Mouse (Mus musculus) embryonic facial prominence, embryonic 11.5 days (tissue): ENCODE measurements around the gene Tmem156. TPM values are rescaled to one million over a fixed set of nuclear protein-coding genes. Genes with fewer than 3 reads are reported as not detected.

ENCODE experiments used
- ATAC-seq: fragments of 200-750 bp; cut with Nextera tagmentation; replicated peaks from 2 replicates; pipeline ENCODE4 v1.8.0; 2017; ENCODE audit warnings: low read depth; ENCODE audit not compliant: insufficient number of reproducible peaks, low FRiP score, low TSS enrichment
- DNase-seq: peaks from one replicate; pipeline ENCODE4 v3.0.0-alpha.2; 2015; ENCODE audit warnings: low spot score
- H3K27ac ChIP-seq: fragments of 300-500 bp; sonication (generic); replicated peaks from 2 replicates; pipeline ENCODE4 v1.5.1; 2014; ENCODE audit warnings: mild to moderate bottlenecking, low read depth, low read length, control low read depth
- H3K27me3 ChIP-seq: fragments of 300-500 bp; sonication (generic); 2 replicates; pipeline ENCODE4 v1.6.1; 2014; ENCODE audit warnings: mild to moderate bottlenecking, low read length, moderate library complexity, mixed read lengths; ENCODE audit not compliant: control insufficient read depth, insufficient read depth
- H3K36me3 ChIP-seq: fragments of 300-500 bp; sonication (generic); replicated peaks from 2 replicates; pipeline ENCODE4 v1.6.1; 2014; ENCODE audit warnings: low read depth, mild to moderate bottlenecking, low read length, moderate library complexity, mixed read lengths; ENCODE audit not compliant: control insufficient read depth, insufficient read depth
- H3K4me1 ChIP-seq: fragments of 300-500 bp; sonication (generic); 2 replicates; pipeline ENCODE4 v1.6.1; 2014; ENCODE audit warnings: low read length, mixed read lengths; ENCODE audit not compliant: control insufficient read depth, insufficient read depth
- H3K4me2 ChIP-seq: fragments of 300-500 bp; sonication (generic); 2 replicates; pipeline ENCODE4 v1.6.1; 2014; ENCODE audit warnings: low read depth, mild to moderate bottlenecking, control low read depth, low read length, moderate library complexity
- H3K4me3 ChIP-seq: fragments of 300-500 bp; sonication (generic); 2 replicates; pipeline ENCODE4 v1.5.1; 2014; ENCODE audit warnings: low read depth, low read length, control low read depth
- H3K9ac ChIP-seq: fragments of 300-500 bp; sonication (generic); replicated peaks from 2 replicates; pipeline ENCODE4 v1.6.1; 2014; ENCODE audit warnings: mild to moderate bottlenecking, control low read depth, low read length
- H3K9me3 ChIP-seq: fragments of 300-500 bp; sonication (generic); replicated peaks from 2 replicates; pipeline ENCODE4 v1.6.1; 2016; ENCODE audit warnings: mild to moderate bottlenecking, low read length, inconsistent platforms, mixed read lengths; ENCODE audit not compliant: control insufficient read depth
- WGBS: fragments of 180-500 bp; shearing (Covaris S2); extraction: QIAGEN DNeasy Blood & Tissue Kit; methylation state at CpG from one replicate; pipeline ENCODE4 v1.1.7; 2014; 5-methylcytosine and 5-hydroxymethylcytosine counted together
- polyA plus RNA-seq: library from polyadenylated mRNA; unstranded; fragments of >200 nt; fragmentation: Nextera tagmentation; extraction: Ambion mirVana; gene quantifications from 2 replicates; pipeline ENCODE4 v1.2.1, GENCODE M21; 2014

Tmem156 gene
- polyA plus RNA-seq, 1 experiment from 2014 or later, result not detected

DNA sequence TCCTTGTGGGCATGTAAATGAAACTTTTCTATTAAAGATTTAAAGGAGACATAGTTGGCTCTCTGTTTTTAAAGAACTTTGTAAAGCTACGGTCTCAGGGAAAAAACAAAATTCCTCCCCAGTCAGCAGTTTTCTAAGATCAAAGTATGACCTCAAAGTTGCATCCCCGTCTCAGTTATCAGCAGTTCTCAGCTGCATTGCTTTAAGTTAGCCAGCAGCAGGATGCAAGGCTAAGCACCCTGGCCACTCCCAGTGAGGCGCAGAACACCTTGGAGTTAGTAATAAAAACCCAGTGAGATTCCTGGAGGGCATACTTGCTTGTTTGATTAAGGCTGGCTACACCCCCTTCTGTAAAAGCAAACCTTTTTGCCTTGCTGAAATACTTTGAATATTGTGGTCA lies 15.2 kb downstream of the Tmem156 start:
- Histone ChIP-seq H3K27me3 (no peaks in the 10 kb centered on the region), H3K27ac (no peak overlapping the region), H3K4me1 (no peaks in the 10 kb centered on the region), H3K36me3 (no peaks in the 10 kb centered on the region), H3K4me2 (no peak overlapping the region), H3K9ac (no peak overlapping the region), H3K4me3 (no peak overlapping the region), H3K9me3 (no peaks in the 10 kb centered on the region)
- ATAC-seq (no peak), DNase-seq (no peak)
- WGBS, result 46% methylated on average over 3 of the region's 3 CpGs

- H3K4me3 ChIP-seq, result no peak overlapping the region
- H3K27me3 ChIP-seq, result no peaks in the 10 kb centered on the region
- WGBS, result 73% methylated on average over 2 of the region's 2 CpGs
- H3K4me1 ChIP-seq, result no peaks in the 10 kb centered on the region
- H3K4me2 ChIP-seq, result no peak overlapping the region
- no peak overlapping the region for H3K9ac ChIP-seq
- H3K27ac ChIP-seq, result no peak overlapping the region
- no peaks in the 10 kb centered on the region for H3K36me3 ChIP-seq
- ATAC-seq (no peak), DNase-seq (no peak)
- no peaks in the 10 kb centered on the region for H3K9me3 ChIP-seq
Observed at GRCm38 (mm10) chr5:65076087-65076486, 15.8 kb downstream of the Tmem156 start.

- Histone ChIP-seq H3K9me3 (no peaks in the 10 kb centered on the region), H3K4me1 (no peaks in the 10 kb centered on the region), H3K9ac (no peak overlapping the region), H3K36me3 (no peaks in the 10 kb centered on the region), H3K4me3 (no peak overlapping the region), H3K4me2 (no peak overlapping the region), H3K27ac (no peak overlapping the region), H3K27me3 (no peaks in the 10 kb centered on the region)
- DNase-seq, result no peak
- WGBS, result 59% methylated on average over 7 of the region's 7 CpGs
- ATAC-seq, result no peak
Observed at GRCm38 (mm10) chr5:65074693-65075092, 17.2 kb downstream of the Tmem156 start.

DNA sequence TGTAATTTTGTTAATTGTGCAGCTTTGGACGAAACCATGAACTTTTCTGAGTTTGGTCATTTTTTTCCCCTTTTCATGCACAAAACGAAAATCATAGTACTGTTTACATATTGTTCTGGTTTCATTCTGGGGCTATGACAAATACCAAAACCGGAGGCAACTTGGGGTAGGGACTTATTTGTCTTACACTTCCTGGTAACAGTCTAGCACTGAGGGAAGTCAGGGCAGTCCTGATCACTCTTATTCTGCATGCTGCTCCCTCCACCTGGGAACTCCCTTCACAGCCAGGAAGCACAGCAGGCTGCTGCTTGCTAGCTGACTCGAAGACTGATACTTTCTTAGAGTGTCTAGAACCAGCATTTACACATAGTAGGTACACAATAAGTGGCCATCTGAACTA lies 18.7 kb downstream of the Tmem156 start:
- Histone ChIP-seq H3K27ac (no peak overlapping the region), H3K36me3 (no peaks in the 10 kb centered on the region), H3K4me2 (no peak overlapping the region), H3K9ac (no peak overlapping the region), H3K4me1 (no peaks in the 10 kb centered on the region), H3K9me3 (no peaks in the 10 kb centered on the region), H3K27me3 (no peaks in the 10 kb centered on the region), H3K4me3 (no peak overlapping the region)
- DNase-seq, result no peak
- 69% methylated on average over 4 of the region's 4 CpGs for WGBS
- no peak for ATAC-seq

DNA sequence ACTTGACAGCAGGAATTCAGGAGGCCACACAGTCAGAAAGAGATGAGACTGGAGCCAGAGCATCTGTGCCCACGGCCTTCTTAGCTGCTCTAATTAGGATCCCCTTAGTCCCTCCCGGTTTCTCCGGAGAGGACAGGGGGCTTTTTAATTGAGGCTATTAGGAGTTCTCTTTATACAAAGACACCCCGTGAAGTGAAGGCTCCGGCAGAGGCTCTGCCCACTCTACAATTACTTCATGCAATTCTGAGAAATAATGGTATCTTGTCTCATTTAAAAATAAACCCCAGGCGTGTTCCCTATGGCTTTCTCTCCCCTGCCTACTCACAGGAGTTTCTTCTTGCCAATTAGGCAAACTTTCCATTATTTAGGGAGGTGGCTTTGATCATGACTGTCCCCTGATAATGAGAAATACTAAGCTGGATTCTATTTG lies 20.2 kb downstream of the Tmem156 start:
- ATAC-seq, result 0 out of 2 replicates have a peak, but pooled peaks have one; percentile 18
- no peak for DNase-seq
- Histone ChIP-seq H3K27me3 (no peaks in the 10 kb centered on the region), H3K27ac (no peak overlapping the region), H3K9ac (no peak overlapping the region), H3K36me3 (no peaks in the 10 kb centered on the region), H3K4me1 (no peaks in the 10 kb centered on the region), H3K4me3 (no peak overlapping the region), H3K9me3 (no peaks in the 10 kb centered on the region), H3K4me2 (no peak overlapping the region)
- 25% methylated on average over 6 of the region's 6 CpGs for WGBS

- Histone ChIP-seq H3K4me1 (no peaks in the 10 kb centered on the region), H3K27ac (no peak overlapping the region), H3K4me2 (no peak overlapping the region), H3K9ac (no peak overlapping the region), H3K36me3 (no peaks in the 10 kb centered on the region), H3K4me3 (no peak overlapping the region), H3K27me3 (no peaks in the 10 kb centered on the region), H3K9me3 (no peaks in the 10 kb centered on the region)
- ATAC-seq (no peak), DNase-seq (no peak)
- 67% methylated on average over 11 of the region's 11 CpGs for WGBS
Observed at GRCm38 (mm10) chr5:65069872-65070271, 22.1 kb downstream of the Tmem156 start.

- Histone ChIP-seq H3K9ac (no peak overlapping the region), H3K36me3 (no peaks in the 10 kb centered on the region), H3K27me3 (no peaks in the 10 kb centered on the region), H3K4me2 (no peak overlapping the region), H3K27ac (no peak overlapping the region), H3K9me3 (no peaks in the 10 kb centered on the region), H3K4me1 (no peaks in the 10 kb centered on the region), H3K4me3 (no peak overlapping the region)
- WGBS, result 86% methylated on average over 6 of the region's 6 CpGs
- no peak for ATAC-seq
- DNase-seq, result no peak
Observed at GRCm38 (mm10) chr5:65068166-65068565, 23.8 kb downstream of the Tmem156 start.

DNA sequence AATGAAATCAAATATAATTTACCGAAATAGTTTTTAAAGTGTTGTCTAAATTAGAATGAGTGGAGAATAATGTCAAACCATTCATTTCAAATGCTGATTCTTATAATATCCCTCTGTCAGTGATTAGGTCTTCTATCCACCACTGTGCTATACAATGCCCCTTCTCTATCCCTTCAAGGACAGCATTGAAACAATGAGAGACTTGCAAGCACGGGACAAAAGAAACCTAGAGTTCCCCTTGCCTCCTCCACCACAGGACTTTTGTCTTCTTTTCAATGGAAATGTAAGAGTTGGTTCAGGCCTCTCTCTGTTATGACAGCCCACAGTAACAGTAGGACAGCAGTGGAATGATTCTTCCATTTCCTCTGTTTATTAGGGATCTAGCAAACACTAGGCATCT lies 28.7 kb downstream of the Tmem156 start:
- H3K9me3 ChIP-seq, result no peaks in the 10 kb centered on the region
- 68% methylated on average over 2 of the region's 2 CpGs for WGBS
- no peak overlapping the region for H3K4me2 ChIP-seq
- DNase-seq, result no peak
- H3K4me3 ChIP-seq, result no peak overlapping the region
- no peaks in the 10 kb centered on the region for H3K4me1 ChIP-seq
- H3K9ac ChIP-seq, result no peak overlapping the region
- H3K27me3 ChIP-seq, result no peaks in the 10 kb centered on the region
- H3K36me3 ChIP-seq, result no peaks in the 10 kb centered on the region
- ATAC-seq, result no peak
- H3K27ac ChIP-seq, result no peak overlapping the region
